Mouse (Mus musculus) adrenal gland, adult 2 months (tissue): ENCODE data around the gene Tradd. TPM values are rescaled to one million over a fixed set of nuclear protein-coding genes. Genes with fewer than 3 reads are reported as not detected.
A peak's percentile ranks its signal among the peaks of the same experiment; 100 is the strongest.
"Not testable (repeated sequence)": the region's sequence is repeated elsewhere in the genome, so short reads cannot be mapped to it uniquely, and the experiment has no call there.

Experiments
- DNase-seq: peaks from one replicate; pipeline ENCODE4 v3.0.0; 2021
- microRNA-seq, 2 experiments: library from miRNA; unstranded; fragments of <30 nt; microRNA quantifications; one replicate each; pipeline ENCODE4 v1.2.0; 2021
- polyA plus RNA-seq: library from polyadenylated mRNA; depleted of rRNA; stranded (reverse); fragments of >200 nt; gene quantifications from 2 replicates; pipeline ENCODE4 v1.2.3, GENCODE M21; 2012; rRNA removed
- total RNA-seq, 2 experiments: library from RNA; stranded (reverse); gene quantifications; 2 replicates each; pipeline ENCODE4 v1.2.3; 2021

The Tradd gene
- total and polyA plus RNA-seq, 3 experiments: 11.7 to 26.5 (median 12.4) TPM

GRCm38 (mm10) chr8:105241016-105241415 is 23.4 kb downstream of the Tradd start:
- DNase-seq: no peak

- DNase-seq: no peak
Observed at GRCm38 (mm10) chr8:105237442-105238142, 26.8 kb downstream of the Tradd start.

GRCm38 (mm10) chr8:105235206-105235605 is 29.2 kb downstream of the Tradd start:
- no peak for DNase-seq

GRCm38 (mm10) chr8:105233126-105233935 is 31.1 kb downstream of the Tradd start:
- DNase-seq: no peak

GRCm38 (mm10) chr8:105232321-105232693 is 32.1 kb downstream of the Tradd start:
- DNase-seq: not testable (repeated sequence)

- no peak for DNase-seq
Observed at GRCm38 (mm10) chr8:105231503-105232320, 32.7 kb downstream of the Tradd start.

- DNase-seq: peak; percentile 13
Observed at GRCm38 (mm10) chr8:105225917-105226316, 38.5 kb downstream of the Tradd start.

- no peak for DNase-seq
Observed at GRCm38 (mm10) chr8:105225272-105225593, 39.2 kb downstream of the Tradd start.

- peak; percentile 97 for DNase-seq
Observed at GRCm38 (mm10) chr8:105224413-105225271, 39.8 kb downstream of the Tradd start, which contains the start of gene D230025D16Rik. Gene D230025D16Rik, plus strand, starts transcription at chr8:105225145.

- DNase-seq: peak; percentile 19
Observed at GRCm38 (mm10) chr8:105223850-105224249, 40.6 kb downstream of the Tradd start.

- DNase-seq: no peak
Observed at GRCm38 (mm10) chr8:105217926-105218522, 46.4 kb downstream of the Tradd start.

- no peak for DNase-seq
Observed at GRCm38 (mm10) chr8:105214104-105214503, 50.3 kb downstream of the Tradd start.

GRCm38 (mm10) chr8:105209153-105210110 is 55.0 kb downstream of the Tradd start:
- DNase-seq: no peak

Small RNA genes lying within 50 kb of the gene (microRNA-seq; reads per million reads assigned to microRNA genes)
- gene Gm27320 (0 reads per million in 2 experiments), gene Mir328 (2,710 to 3,451 reads per million in 2 experiments)

Other genes starting within 250 kb of the Tradd start
- gene Ces3a, start 216.0 kb downstream of the Tradd start, total RNA-seq: 1 to 10 TPM in 1 of 2 experiments, under 1 TPM in 1; 0.59 to 3.4 TPM
- gene Ces3a, start 216.0 kb downstream of the Tradd start, polyA plus RNA-seq: 0.63 TPM in 1 of 2 replicates, not detected in the other
- gene Ces3b, start 180.9 kb downstream of the Tradd start, total RNA-seq: 1 to 10 TPM in 1 of 2 experiments, not detected in 1; 2.0 TPM
- not detected in 2 replicates for gene Ces3b, start 180.9 kb downstream of the Tradd start, polyA plus RNA-seq
- gene Ces4a, start 132.8 kb downstream of the Tradd start, total RNA-seq: under 1 TPM in 1 of 2 experiments, not detected in 1; 0.12 TPM
- 0.11 and 0.18 TPM in 2 replicates for gene Ces4a, start 132.8 kb downstream of the Tradd start, polyA plus RNA-seq
- 10 to 100 TPM; 68.2 to 80.0 TPM for gene Cbfb, start 93.9 kb downstream of the Tradd start, total RNA-seq
- gene Cbfb, start 93.9 kb downstream of the Tradd start, polyA plus RNA-seq: 9.3 and 14.3 TPM in 2 replicates
- 10 to 100 TPM; 20.9 to 30.6 TPM for gene D230025D16Rik, start 39.5 kb downstream of the Tradd start, total RNA-seq
- 19.3 and 21.5 TPM in 2 replicates for gene D230025D16Rik, start 39.5 kb downstream of the Tradd start, polyA plus RNA-seq
- gene B3gnt9, start 9.5 kb downstream of the Tradd start, total RNA-seq: 1 to 10 TPM; 3.1 to 5.0 TPM
- gene B3gnt9, start 9.5 kb downstream of the Tradd start, polyA plus RNA-seq: 15.2 and 28.9 TPM in 2 replicates
- gene Fbxl8, start within 50 bp of the Tradd start, total RNA-seq: 1 to 10 TPM; 3.3 to 4.0 TPM
- 10.4 and 11.5 TPM in 2 replicates for gene Fbxl8, start within 50 bp of the Tradd start, polyA plus RNA-seq
- 1 to 10 TPM; 2.3 TPM for gene Hsf4, start 5.2 kb upstream of the Tradd start, total RNA-seq
- 1.8 and 2.3 TPM in 2 replicates for gene Hsf4, start 5.2 kb upstream of the Tradd start, polyA plus RNA-seq
- 10 to 100 TPM in 1 of 2 experiments, 1 to 10 TPM in 1; 6.2 to 10.3 TPM for gene Nol3, start 11.5 kb upstream of the Tradd start, total RNA-seq
- gene Nol3, start 11.5 kb upstream of the Tradd start, polyA plus RNA-seq: 4.4 and 5.3 TPM in 2 replicates
- 1 to 10 TPM; 1.8 to 3.4 TPM for gene 4931428F04Rik, start 25.3 kb upstream of the Tradd start, total RNA-seq
- gene 4931428F04Rik, start 25.3 kb upstream of the Tradd start, polyA plus RNA-seq: 3.4 and 4.1 TPM in 2 replicates
- gene Exoc3l, start 31.5 kb upstream of the Tradd start, total RNA-seq: 10 to 100 TPM; 13.3 to 28.4 TPM
- 34.8 and 55.8 TPM in 2 replicates for gene Exoc3l, start 31.5 kb upstream of the Tradd start, polyA plus RNA-seq
- gene E2f4, start 33.1 kb upstream of the Tradd start, total RNA-seq: 10 to 100 TPM; 35.9 to 47.0 TPM
- 94.8 and 108 TPM in 2 replicates for gene E2f4, start 33.1 kb upstream of the Tradd start, polyA plus RNA-seq
- gene Elmo3, start 41.0 kb upstream of the Tradd start, total RNA-seq: 1 to 10 TPM; 5.3 to 6.5 TPM
- gene Elmo3, start 41.0 kb upstream of the Tradd start, polyA plus RNA-seq: 14.2 and 15.4 TPM in 2 replicates
- 1 to 10 TPM; 4.3 to 4.4 TPM for gene Lrrc29, start 61.7 kb upstream of the Tradd start, total RNA-seq
- 8.8 and 11.1 TPM in 2 replicates for gene Lrrc29, start 61.7 kb upstream of the Tradd start, polyA plus RNA-seq
- 10 to 100 TPM; 53.7 to 71.4 TPM for gene Tmem208, start 61.7 kb upstream of the Tradd start, total RNA-seq
- gene Tmem208, start 61.7 kb upstream of the Tradd start, polyA plus RNA-seq: 82.8 and 84.1 TPM in 2 replicates
- gene Fhod1, start 83.3 kb upstream of the Tradd start, total RNA-seq: 10 to 100 TPM in 1 of 2 experiments, 1 to 10 TPM in 1; 7.6 to 16.5 TPM
- gene Fhod1, start 83.3 kb upstream of the Tradd start, polyA plus RNA-seq: 16.3 and 21.1 TPM in 2 replicates
- under 1 TPM; 0.55 to 0.86 TPM for gene Slc9a5, start 84.2 kb upstream of the Tradd start, total RNA-seq
- 3.3 and 4.1 TPM in 2 replicates for gene Slc9a5, start 84.2 kb upstream of the Tradd start, polyA plus RNA-seq
- under 1 TPM; 0.35 to 0.52 TPM for gene Plekhg4, start 108.7 kb upstream of the Tradd start, total RNA-seq
- gene Plekhg4, start 108.7 kb upstream of the Tradd start, polyA plus RNA-seq: 0.20 and 0.58 TPM in 2 replicates
- gene Kctd19, start 148.9 kb upstream of the Tradd start, total RNA-seq: not detected
- 0.03 and 0.11 TPM in 2 replicates for gene Kctd19, start 148.9 kb upstream of the Tradd start, polyA plus RNA-seq
- gene Lrrc36, start 149.0 kb upstream of the Tradd start, total RNA-seq: 1 to 10 TPM; 2.7 to 3.0 TPM
- 1.3 and 1.5 TPM in 2 replicates for gene Lrrc36, start 149.0 kb upstream of the Tradd start, polyA plus RNA-seq
- gene Tppp3, start 206.9 kb upstream of the Tradd start, total RNA-seq: 10 to 100 TPM; 26.2 to 37.5 TPM
- gene Tppp3, start 206.9 kb upstream of the Tradd start, polyA plus RNA-seq: 50.8 and 65.2 TPM in 2 replicates
- 10 to 100 TPM; 13.8 to 19.2 TPM for gene Zdhhc1, start 232.3 kb upstream of the Tradd start, total RNA-seq
- 53.3 and 62.5 TPM in 2 replicates for gene Zdhhc1, start 232.3 kb upstream of the Tradd start, polyA plus RNA-seq